Mouse (Mus musculus) left cerebral cortex, postnatal 10 days (tissue): ENCODE data around the gene Stk4. TPM values are rescaled to one million over a fixed set of nuclear protein-coding genes. Genes with fewer than 3 reads are reported as not detected.
"Not testable (repeated sequence)": the region's sequence is repeated elsewhere in the genome, so short reads cannot be mapped to it uniquely, and the experiment has no call there.

ENCODE experiments used
- DNase-seq, 2 experiments: peaks; one replicate each; pipeline ENCODE4 v3.0.0; 2021 to 2022; ENCODE audit warnings: low spot score in 2 of 2, mixed read lengths in 1 of 2; ENCODE audit errors: extremely low spot score in 1 of 2
- intact Hi-C: fragments of 180-260 bp; cut with DNase I; formaldehyde crosslinking; loops from one replicate; pipeline ENCODE4 v1.15.1; 2025
- total RNA-seq, 2 experiments: library from RNA; stranded (reverse); gene quantifications; 2 replicates each; pipeline ENCODE4 v1.2.3; 2021

Stk4 gene
- 10 to 100 TPM; 32.9 to 34.8 TPM for total RNA-seq

DNA sequence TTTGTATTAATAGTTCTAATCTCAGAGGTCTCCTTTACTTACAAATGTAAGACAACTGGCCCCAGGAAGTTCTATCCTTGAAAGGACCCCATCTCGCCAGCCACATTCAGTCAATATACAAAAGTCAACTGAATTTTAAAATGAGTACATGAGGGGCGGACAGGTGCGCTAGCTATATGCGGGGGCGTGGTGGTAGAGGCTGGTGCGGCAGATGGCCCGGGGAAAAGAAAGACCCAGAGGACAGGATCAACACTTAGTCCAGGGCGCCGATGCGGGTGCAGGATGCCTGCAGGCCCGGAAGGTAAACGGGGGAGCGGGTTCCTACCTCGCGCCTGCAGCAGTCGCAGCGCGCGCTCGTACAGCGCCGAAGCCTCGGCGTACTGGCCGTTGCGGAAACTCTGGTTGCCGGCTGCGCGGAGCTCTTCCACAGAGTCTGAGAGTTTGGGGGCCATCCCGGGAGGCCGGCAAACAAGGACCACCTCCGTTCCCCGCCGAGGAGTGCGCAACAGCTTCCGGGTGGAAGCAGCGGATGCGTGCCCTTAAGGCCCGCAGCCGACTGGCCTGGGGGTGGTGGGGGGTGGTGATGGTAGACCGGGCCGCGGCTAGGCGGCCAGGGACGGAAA lies at the start of gene Stk4:
Gene Stk4, plus strand, starts transcription at position 181 of the 623 bp plus-strand sequence.
- DNase-seq = peak in 1 of 2 experiments; percentile 68
- intact Hi-C loops = no loop called here

DNA sequence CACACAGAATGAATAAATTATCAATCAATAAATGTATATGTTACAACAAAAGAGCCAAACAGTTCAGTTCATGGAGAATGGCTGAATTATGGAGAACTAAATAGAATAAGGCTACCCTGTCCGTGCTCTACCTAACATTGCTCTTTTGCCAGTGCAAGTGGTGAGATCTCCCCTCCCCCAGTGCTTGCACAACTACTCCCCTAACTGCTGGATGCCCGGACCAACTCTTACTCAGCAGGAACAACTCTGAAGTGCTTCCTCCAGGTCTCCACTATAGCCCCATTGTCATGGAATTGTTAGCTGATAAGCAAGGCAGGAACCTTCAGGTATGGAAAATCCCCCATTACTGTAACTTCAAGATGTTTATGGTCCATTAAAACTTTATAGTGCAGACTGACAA lies 48.0 kb upstream of the Stk4 start:
- intact Hi-C loops = no loop called here

DNA sequence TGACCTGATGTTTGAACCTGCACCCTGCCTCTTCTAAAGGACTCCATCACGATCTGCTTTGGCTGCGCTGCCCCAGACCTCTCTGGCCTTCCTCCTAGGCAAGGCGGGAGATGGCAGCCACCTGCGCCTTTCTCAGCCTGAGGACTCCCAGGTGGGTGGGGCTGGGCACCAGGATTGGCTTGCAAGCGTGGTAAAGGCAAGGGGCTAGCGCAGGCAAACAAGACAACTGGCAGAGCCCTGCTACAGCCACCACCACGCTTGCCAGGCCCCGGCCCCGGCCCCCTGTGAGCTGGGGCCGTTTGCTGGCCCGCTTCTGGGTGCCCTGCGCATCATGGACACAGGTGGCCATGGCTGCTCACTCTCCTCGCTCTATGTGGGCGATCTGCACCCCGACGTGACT lies 45.0 kb upstream of the Stk4 start, which contains the start of gene Pabpc1l:
Gene Pabpc1l, plus strand, starts transcription at position 301 of the 400 bp plus-strand sequence.
- DNase-seq = no peak
- intact Hi-C loops = no loop called here

More for the DNA sequence above, 48.0 kb upstream of the Stk4 start:
- DNase-seq = no peak

DNA sequence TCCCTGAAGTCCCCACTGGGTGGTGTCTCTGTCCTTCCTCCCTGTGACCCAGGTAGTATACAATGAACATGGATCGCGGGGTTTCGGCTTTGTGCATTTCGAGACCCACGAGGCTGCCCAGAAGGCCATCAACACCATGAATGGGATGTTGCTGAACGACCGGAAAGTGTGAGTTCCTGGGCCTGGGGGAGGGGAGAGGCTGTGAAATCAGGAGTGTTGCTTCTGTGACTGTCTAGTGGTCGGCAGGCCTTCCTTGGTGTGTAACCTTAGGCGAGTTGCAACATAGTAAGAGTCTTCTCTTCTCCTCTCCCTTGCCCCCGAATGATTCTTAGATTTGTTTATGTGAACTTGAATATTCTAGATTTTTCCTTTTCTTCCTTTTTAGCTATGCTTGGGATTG lies 39.0 kb upstream of the Stk4 start:
- intact Hi-C loops = no loop called here
- no peak for DNase-seq

- intact Hi-C loops = no loop called here
- DNase-seq = no peak
Observed at GRCm38 (mm10) chr2:164032973-164033372, 37.1 kb upstream of the Stk4 start.

GRCm38 (mm10) chr2:164036520-164037019 lies 33.6 kb upstream of the Stk4 start:
- intact Hi-C loops = no loop called here
- DNase-seq = no peak

GRCm38 (mm10) chr2:164038407-164039028 lies 31.6 kb upstream of the Stk4 start:
- intact Hi-C loops = no loop called here
- no peak for DNase-seq

DNA sequence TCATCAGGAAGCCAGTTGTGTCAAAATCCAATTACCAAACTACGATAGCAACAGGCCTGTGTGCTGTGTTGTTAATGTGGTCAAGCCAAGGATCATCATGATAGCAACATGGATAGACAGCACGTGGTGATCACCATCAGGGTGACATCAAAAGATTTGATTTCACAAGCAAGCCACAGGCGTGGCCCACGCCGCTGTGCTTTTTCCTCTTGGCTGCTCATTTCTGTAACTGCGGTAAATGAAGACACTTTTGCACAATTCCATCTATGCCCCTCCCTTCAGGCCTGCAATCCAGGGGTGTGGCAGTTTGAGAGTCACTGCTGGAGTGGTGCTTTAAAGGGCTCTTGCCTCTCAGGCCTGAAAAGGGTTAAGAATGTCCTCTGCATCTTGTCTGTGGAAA lies 29.2 kb upstream of the Stk4 start:
- DNase-seq = no peak
- intact Hi-C loops = no loop called here

DNA sequence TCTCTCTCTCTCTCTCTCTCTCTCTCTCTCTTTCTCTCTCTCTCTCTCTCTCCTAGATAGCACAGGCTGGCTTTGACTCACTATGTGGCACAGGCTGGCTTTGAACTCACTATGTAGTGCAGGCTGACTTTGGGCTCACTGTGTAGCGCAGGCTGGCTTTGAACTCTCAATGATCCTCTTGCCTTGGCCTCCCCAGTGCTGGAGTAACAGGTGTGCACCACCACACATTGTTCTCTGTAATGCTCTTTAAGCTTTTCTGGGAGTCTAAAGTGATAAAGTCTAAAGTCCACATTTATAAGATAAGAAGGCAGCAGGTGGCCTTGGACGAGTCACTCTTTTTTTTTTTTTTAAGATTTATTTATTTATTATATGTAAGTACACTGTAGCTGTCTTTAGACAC lies 28.6 kb upstream of the Stk4 start:
- intact Hi-C loops = no loop called here
- no peak for DNase-seq

DNA sequence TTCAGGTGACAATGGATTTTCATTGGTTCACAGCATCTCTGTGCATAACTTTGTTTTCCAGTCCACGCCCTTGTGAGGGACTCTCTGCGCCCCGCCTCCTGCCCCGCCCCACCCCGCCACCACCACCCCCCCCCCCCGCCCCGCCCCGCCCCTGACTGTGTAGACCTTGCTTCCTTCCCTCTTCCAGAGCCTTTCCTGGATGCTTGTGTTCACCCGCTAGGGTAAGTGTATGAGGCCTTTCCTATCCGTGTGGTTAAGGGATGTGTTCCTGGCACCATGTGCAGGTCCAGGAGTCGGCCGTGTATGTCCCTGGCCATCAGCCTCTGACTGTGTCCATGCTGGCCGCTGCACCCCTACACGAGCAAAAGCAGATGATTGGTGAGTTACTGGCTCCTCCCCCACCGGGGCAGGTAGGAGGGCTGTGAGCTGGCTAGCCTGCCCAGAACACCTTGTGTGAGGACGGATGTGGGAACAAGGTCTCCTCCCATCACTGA lies 22.9 kb upstream of the Stk4 start:
- DNase-seq = no peak
- intact Hi-C loops = no loop called here

GRCm38 (mm10) chr2:164053767-164054166 lies 16.4 kb upstream of the Stk4 start:
- DNase-seq = no peak
- intact Hi-C loops = no loop called here

- DNase-seq = no peak
- intact Hi-C loops = no loop called here
Observed at GRCm38 (mm10) chr2:164054671-164055070, 15.5 kb upstream of the Stk4 start.

DNA sequence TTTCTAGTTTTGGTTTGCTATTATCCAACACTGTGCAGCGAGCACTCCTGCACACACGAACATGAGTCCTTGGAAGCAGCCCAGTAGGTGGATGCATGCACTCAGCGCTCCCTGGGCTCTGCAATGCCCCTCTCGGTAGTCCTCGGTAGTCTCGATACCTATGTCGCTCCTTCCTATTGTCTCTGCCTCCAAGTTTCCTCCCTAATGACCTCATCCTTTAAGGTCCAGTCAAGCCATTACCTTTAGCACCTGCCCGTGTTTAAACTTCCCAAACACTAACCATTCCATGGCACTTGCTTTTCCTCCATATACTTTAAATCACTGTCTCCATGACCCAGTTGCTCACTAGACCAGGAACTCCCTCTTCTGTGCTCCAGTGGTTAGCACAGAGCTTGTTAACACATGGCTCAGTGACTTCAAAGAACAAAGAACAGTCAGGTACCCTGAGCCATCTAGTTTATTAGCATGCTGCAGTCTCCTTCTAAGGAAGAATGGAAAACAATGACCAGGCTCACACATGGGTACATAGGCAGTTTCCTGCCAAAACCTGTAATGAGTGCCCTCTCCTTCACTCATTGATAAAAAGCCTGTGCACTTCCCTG lies 10.4 kb upstream of the Stk4 start:
- intact Hi-C loops = no loop called here
- no peak for DNase-seq

DNA sequence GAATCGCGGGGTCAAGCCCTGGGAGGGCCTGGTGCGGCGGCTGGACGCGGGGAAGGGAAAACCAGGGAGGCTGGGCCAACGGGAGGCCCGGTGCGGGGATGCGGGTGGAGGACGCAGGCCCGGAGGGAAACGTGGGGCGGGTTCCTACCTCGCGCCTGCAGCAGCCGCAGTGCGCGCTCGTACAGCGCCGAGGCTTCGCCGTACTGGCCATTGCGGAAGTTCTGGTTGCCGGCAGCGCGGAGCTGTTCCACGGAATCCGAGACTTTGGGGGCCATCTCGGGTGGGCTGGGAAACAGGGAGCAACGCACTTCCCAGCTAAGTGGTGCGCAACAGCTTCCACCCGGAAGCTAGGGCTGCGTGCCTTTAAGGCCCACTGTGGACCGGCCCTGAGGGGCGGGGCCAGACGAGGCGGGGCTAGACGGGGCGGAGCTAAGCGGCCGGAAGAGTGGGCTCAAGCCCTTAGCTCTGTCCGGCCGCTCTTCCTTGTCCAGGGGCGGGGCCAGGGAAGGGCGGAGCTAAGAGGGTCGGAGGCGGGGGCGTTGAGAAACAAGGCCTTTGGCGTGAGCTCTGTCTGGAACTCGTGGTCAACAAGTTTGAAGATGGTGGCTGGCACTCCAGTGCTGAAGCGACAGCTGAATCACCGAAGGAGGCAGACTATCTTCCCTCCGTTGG lies 779 bp downstream of the Stk4 start, which contains the start of gene Tomm34:
Gene Tomm34, minus strand, starts transcription at position 405 of the 672 bp plus-strand sequence.
- DNase-seq = peak; percentile 73 to 97
- intact Hi-C loops = no loop called here

- intact Hi-C loops, DNase-seq: not testable (repeated sequence)
Observed at GRCm38 (mm10) chr2:164071437-164071820, 1.3 kb downstream of the Stk4 start.

DNA sequence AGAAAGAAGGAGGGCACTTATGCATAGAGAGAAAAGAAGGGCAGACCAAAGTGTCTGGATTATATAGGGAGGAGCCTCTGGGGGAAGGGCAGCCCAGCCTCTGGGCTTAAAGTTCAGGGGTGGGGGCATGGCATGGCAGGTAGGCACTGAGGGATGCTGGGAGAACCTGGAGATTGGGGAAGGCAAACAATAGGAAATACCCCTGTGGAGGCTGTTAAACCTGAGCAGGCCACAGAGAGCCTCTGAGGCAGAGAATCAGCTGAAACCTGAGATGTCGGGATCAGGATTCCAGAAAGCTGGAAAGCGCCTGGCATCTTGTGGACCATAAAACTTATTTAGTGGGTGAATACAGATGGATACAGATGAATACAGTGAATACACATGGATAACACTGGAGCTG lies 2.0 kb downstream of the Stk4 start:
- intact Hi-C loops = no loop called here
- DNase-seq = no peak

DNA sequence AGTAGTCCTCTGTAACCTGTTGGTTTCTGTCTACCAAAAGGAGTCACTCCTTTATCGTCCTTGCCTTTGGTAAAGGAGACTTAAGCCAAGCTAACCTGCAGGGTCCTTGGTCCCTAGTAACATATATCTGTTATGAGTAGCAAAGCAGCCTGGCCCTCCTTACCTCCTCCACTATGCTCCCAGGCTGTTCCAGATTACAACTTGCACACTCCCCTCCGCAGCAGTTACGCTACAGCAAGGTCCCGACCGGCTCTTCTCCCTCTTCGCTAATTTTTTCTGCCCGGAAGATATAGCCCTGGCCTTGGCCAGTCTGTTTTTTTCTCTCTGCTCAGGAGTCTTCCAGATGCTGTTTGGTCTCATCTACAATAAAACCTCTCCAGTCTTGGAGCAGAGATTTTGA lies 3.0 kb downstream of the Stk4 start:
- intact Hi-C loops = no loop called here
- no peak for DNase-seq

DNA sequence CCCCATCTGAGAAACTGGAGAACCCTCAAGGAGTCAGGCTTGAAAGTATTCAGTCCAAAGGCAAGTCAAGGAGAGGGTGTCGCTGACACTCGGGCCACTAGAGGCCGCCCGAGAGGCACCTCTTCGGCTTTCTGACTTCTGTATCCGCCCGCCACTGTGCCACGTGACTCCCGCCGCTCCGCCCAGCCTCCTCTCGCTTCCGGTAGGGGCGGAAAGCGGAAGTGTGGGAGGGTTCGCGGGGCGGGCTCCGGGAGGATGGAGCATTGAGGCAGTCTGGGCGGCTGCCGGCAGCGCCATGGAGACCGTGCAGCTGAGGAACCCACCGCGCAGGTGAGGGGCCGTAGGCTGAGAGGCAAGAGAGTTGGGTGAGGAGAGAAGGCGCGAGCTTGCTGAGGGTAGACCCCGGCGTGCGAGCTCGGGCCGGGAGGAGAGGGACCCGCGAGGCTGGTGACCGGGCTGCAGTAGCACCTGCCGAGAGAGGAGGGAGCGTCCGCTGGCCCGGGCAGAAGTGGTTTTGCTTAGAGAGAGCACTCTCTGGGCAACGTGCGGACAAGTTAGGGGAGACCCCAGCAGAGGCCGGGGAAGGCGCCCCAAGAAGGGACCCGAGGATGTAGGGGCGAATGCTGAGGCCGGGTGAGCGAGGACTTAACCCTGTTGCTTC lies 3.9 kb downstream of the Stk4 start:
- intact Hi-C loops = no loop called here
- DNase-seq = peak; percentile 96 to 99

DNA sequence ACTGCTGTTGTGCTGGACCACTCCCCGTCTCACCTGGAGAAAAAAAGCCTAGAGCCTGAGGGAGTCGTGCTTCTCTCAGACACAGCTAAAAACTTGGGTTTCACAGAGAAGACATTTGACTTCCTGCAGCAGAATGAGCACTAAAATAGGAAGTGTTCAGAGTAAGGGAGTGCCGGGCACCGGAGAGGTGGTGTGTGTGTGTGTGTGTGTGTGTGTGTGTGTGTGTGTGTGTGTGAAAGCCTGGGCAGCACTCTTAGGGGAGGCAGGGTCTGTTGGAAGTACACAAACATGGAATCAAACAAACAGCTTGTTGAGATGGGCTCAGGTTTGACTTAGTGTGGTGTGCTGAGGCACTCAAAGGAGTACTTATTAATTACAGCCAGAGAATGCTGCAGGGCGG lies 5.0 kb downstream of the Stk4 start:
- no peak for DNase-seq
- intact Hi-C loops = no loop called here
